Mouse (Mus musculus): ENCODE measurements around the gene Lmntd1. TPM values are rescaled to one million over a fixed set of nuclear protein-coding genes. Genes with fewer than 3 reads are reported as not detected.

The Lmntd1 gene
- not detected for polyA plus RNA-seq (2014; fragmentation: Illumina TruSeq; extraction: RNeasy Lipid Tissue Mini Kit (QIAGEN cat#74804); ENCODE audit: low read depth, low replicate concordance)

GRCm38 (mm10) chr6:145614219-145614618, at the start of gene Lmntd1:
Gene Lmntd1 (minus strand): TSS chr6:145614319.

GRCm38 (mm10) chr6:145615666-145616210, 1.6 kb upstream of the Lmntd1 start, which contains the start of gene Tuba3b:
Gene Tuba3b (plus strand): TSS chr6:145615757.

Other genes with a start within 250 kb of the Lmntd1 start
- gene Tuba3b, start 1.4 kb upstream of the Lmntd1 start, polyA plus RNA-seq (2014; fragmentation: Illumina TruSeq; extraction: RNeasy Lipid Tissue Mini Kit (QIAGEN cat#74804); ENCODE audit: low read depth, low replicate concordance), result not detected
- gene Rassf8, start 132.4 kb upstream of the Lmntd1 start, polyA plus RNA-seq (2014; fragmentation: Illumina TruSeq; extraction: RNeasy Lipid Tissue Mini Kit (QIAGEN cat#74804); ENCODE audit: low read depth, low replicate concordance), result 7.9 TPM

All from sigmoid colon, adult 10 weeks (tissue).